25 mouse cellular contexts compared by ENCODE assay signal in the genomic region with DNA sequence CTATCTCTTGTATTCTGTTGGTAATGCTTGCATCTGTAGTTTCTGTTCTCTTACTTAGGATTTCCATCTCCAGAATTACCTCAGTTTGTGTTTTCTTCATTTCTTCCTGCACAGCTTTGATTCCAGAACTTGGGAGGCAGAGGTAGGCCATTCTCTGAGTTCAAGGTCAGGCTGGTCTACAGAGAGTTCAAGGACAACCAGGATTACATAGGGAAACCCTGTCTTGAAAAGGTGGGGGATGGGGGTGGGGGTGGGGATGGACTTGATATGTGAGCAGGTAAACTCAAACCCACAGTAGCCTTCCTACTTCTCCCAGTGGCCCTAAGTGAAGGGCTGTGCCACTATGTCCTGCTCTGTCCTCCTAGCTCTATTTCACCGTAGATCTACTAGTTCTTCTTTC.
"Had no signal": no experiment of that assay in that cellular context is flagged by ENCODE, and none has a peak within 500 bp of the region (broad histone marks: within the 10 kb centered on the region; RNA-seq: fewer than 3 reads in every experiment).

No protein-coding gene starts in this region.

- DNase-seq: cerebellum, adult 9-10 months; cerebellum, adult 9-11 months; cerebellum, postnatal 14 days; cerebellum, postnatal 25 days; cerebellum, postnatal 36 days; embryo, embryonic 11 days; forebrain, postnatal 0 days; gastrocnemius, adult 2 months; gastrocnemius, postnatal 10 days; gastrocnemius, postnatal 14 days; gastrocnemius, postnatal 25 days; gastrocnemius, postnatal 36 days; heart, adult 18-20 months; heart, adult 2 months had no signal

- ATAC-seq: forebrain, embryonic 13.5 days; forebrain, embryonic 14.5 days; forebrain, embryonic 15.5 days; forebrain, embryonic 16.5 days; forebrain, postnatal 0 days had no signal

- H3K4me3 ChIP-seq: embryonic facial prominence, embryonic 10.5 days; embryonic facial prominence, embryonic 12.5 days; embryonic facial prominence, embryonic 13.5 days; embryonic facial prominence, embryonic 15.5 days; erythroblast, embryonic 14.5 days; forebrain, embryonic 12.5 days; forebrain, embryonic 13.5 days; forebrain, embryonic 15.5 days; gastrocnemius, adult 2 months; heart, adult 2 months; heart, embryonic 10.5 days had no signal

- H3K36me3 ChIP-seq: embryonic facial prominence, embryonic 10.5 days; embryonic facial prominence, embryonic 12.5 days; embryonic facial prominence, embryonic 13.5 days; embryonic facial prominence, embryonic 15.5 days; forebrain, embryonic 12.5 days; forebrain, embryonic 15.5 days; heart, embryonic 10.5 days had no signal

- H3K27me3 ChIP-seq: embryonic facial prominence, embryonic 12.5 days; embryonic facial prominence, embryonic 13.5 days; embryonic facial prominence, embryonic 15.5 days; forebrain, embryonic 12.5 days; forebrain, embryonic 13.5 days; forebrain, embryonic 15.5 days had no signal

- H3K4me1 ChIP-seq: embryonic facial prominence, embryonic 10.5 days; embryonic facial prominence, embryonic 12.5 days; embryonic facial prominence, embryonic 13.5 days; forebrain, embryonic 12.5 days; forebrain, embryonic 13.5 days; forebrain, embryonic 15.5 days had no signal

- H3K4me2 ChIP-seq: embryonic facial prominence, embryonic 12.5 days; embryonic facial prominence, embryonic 13.5 days; embryonic facial prominence, embryonic 15.5 days; forebrain, embryonic 12.5 days; forebrain, embryonic 13.5 days; forebrain, embryonic 15.5 days had no signal

- H3K9me3 ChIP-seq: embryonic facial prominence, embryonic 10.5 days; embryonic facial prominence, embryonic 12.5 days; embryonic facial prominence, embryonic 13.5 days; embryonic facial prominence, embryonic 15.5 days; forebrain, embryonic 12.5 days; forebrain, embryonic 13.5 days; forebrain, embryonic 15.5 days; heart, embryonic 10.5 days had no signal

- H3K9ac ChIP-seq: embryonic facial prominence, embryonic 12.5 days; embryonic facial prominence, embryonic 13.5 days; embryonic facial prominence, embryonic 15.5 days; forebrain, embryonic 12.5 days; forebrain, embryonic 13.5 days; forebrain, embryonic 15.5 days; forebrain, postnatal 0 days had no signal

- H3K27ac ChIP-seq: embryonic facial prominence, embryonic 10.5 days; embryonic facial prominence, embryonic 12.5 days; embryonic facial prominence, embryonic 13.5 days; embryonic facial prominence, embryonic 15.5 days; forebrain, embryonic 12.5 days; forebrain, embryonic 13.5 days; forebrain, embryonic 15.5 days; gastrocnemius, adult 2 months; heart, adult 2 months; heart, embryonic 10.5 days had no signal
